Mouse (Mus musculus) neural tube, embryonic 15.5 days (tissue): Measurements from ENCODE around the gene Trpv4. TPM values are rescaled to one million over a fixed set of nuclear protein-coding genes. Genes with fewer than 3 reads are reported as not detected.

Experiments used
- polyA plus RNA-seq: library from polyadenylated mRNA; unstranded; fragments of >200 nt; fragmentation: Nextera tagmentation; extraction: Ambion mirVana; gene quantifications from 2 replicates; pipeline ENCODE4 v1.2.1, GENCODE M21; 2015

Trpv4 gene
- polyA plus RNA-seq, 1 experiment from 2014 or later: 1.4 TPM

Other genes starting within 250 kb of the Trpv4 start
- gene Mmab, start 214.4 kb downstream of the Trpv4 start, polyA plus RNA-seq: 36.1 and 37.4 TPM in 2 replicates
- gene Mvk, start 214.2 kb downstream of the Trpv4 start, polyA plus RNA-seq: 70.2 and 78.1 TPM in 2 replicates
- 4.7 and 5.3 TPM in 2 replicates for gene Fam222a, start 90.4 kb downstream of the Trpv4 start, polyA plus RNA-seq
- 39.2 and 69.0 TPM in 2 replicates for gene Gltp, start 32.6 kb upstream of the Trpv4 start, polyA plus RNA-seq
- 14.1 and 15.6 TPM in 2 replicates for gene Tchp, start 49.3 kb upstream of the Trpv4 start, polyA plus RNA-seq
- gene Ankrd13a, start 116.3 kb upstream of the Trpv4 start, polyA plus RNA-seq: 30.3 and 41.1 TPM in 2 replicates
- gene Git2, start 117.1 kb upstream of the Trpv4 start, polyA plus RNA-seq: 47.7 and 53.4 TPM in 2 replicates
- 254 and 302 TPM in 2 replicates for gene 1500011B03Rik, start 165.0 kb upstream of the Trpv4 start, polyA plus RNA-seq
- not detected in 2 replicates for gene 4930519G04Rik, start 195.2 kb upstream of the Trpv4 start, polyA plus RNA-seq
- gene Gm9936, start 200.3 kb upstream of the Trpv4 start, polyA plus RNA-seq: 2.0 and 2.1 TPM in 2 replicates
- 4.2 and 22.0 TPM in 2 replicates for gene Oasl2, start 238.5 kb upstream of the Trpv4 start, polyA plus RNA-seq